ENCODE assay signal across 9 mouse cellular contexts in the genomic region with DNA sequence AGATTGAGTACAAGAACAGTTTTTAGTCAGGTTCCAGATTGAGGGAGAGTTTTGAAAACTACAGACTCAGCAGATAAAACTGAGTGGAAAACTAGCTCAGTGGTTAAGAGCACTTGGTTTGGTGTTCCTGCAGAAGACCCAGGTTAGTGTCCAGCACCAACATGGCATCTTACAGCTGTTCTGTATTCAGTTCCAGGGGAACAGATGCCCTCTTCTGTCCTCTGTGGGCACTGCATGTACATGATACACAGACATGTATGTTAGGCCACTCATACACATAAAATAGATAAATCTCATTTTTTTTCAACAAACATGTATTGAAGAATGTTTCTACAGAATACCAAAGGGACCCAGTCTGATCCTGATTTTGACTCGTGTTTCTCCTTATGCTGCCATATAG. TPM values are rescaled to one million over a fixed set of nuclear protein-coding genes. Genes with fewer than 3 reads are reported as not detected.
DNase-seq lines count a peak whose midpoint lies in the region; ATAC-seq and TF ChIP-seq lines count a peak whose summit lies in the region.
"Had no signal": no experiment of that assay in that cellular context is flagged by ENCODE, and none has a peak within 500 bp of the region (broad histone marks: within the 10 kb centered on the region; RNA-seq: fewer than 3 reads in every experiment).

No protein-coding gene starts in this region.

- H3K4me2 ChIP-seq in hindbrain, postnatal 0 days (ENCODE audit: low read depth, low read length) = no peak overlapping the region
- no peak overlapping the region for H3K4me2 ChIP-seq in hindbrain, embryonic 12.5 days (replicated peaks)
- no peak overlapping the region for H3K4me2 ChIP-seq in midbrain, embryonic 13.5 days (replicated peaks)
- H3K4me2 ChIP-seq: liver, embryonic 13.5 days had no signal

- no peak overlapping the region for H3K4me3 ChIP-seq in hindbrain, postnatal 0 days (ENCODE audit: low read length)
- H3K4me3 ChIP-seq in hindbrain, embryonic 12.5 days = no peak overlapping the region
- no peak overlapping the region for H3K4me3 ChIP-seq in midbrain, embryonic 13.5 days (replicated peaks)
- H3K4me3 ChIP-seq: liver, embryonic 13.5 days had no signal

- no peaks in the 10 kb centered on the region for H3K27me3 ChIP-seq in hindbrain, postnatal 0 days (ENCODE audit: insufficient read depth, low read length)
- no peaks in the 10 kb centered on the region for H3K27me3 ChIP-seq in hindbrain, embryonic 12.5 days
- no peaks in the 10 kb centered on the region for H3K27me3 ChIP-seq in midbrain, embryonic 13.5 days
- H3K27me3 ChIP-seq: liver, embryonic 13.5 days had no signal

- no peak for ATAC-seq in hindbrain, postnatal 0 days
- no peak for ATAC-seq in hindbrain, embryonic 12.5 days (ENCODE audit: low FRiP score)
- peak; percentile 54; the same call in 1 of the 2 replicates for ATAC-seq in granulocyte monocyte progenitor cell, adult 5-6 weeks (replicated peaks; ENCODE audit: poor library complexity, severe bottlenecking)
- ATAC-seq in megakaryocyte progenitor cell, adult 5-6 weeks (replicated peaks; ENCODE audit: poor library complexity) = peak; percentile 65
- no peak for ATAC-seq in midbrain, embryonic 13.5 days

- no peaks in the 10 kb centered on the region for H3K9me3 ChIP-seq in hindbrain, postnatal 0 days (ENCODE audit: low read length)
- H3K9me3 ChIP-seq in hindbrain, embryonic 12.5 days (replicated peaks) = no peaks in the 10 kb centered on the region
- H3K9me3 ChIP-seq in midbrain, embryonic 13.5 days = no peaks in the 10 kb centered on the region
- H3K9me3 ChIP-seq: liver, embryonic 13.5 days had no signal

- H3K27ac ChIP-seq in hindbrain, postnatal 0 days = no peak overlapping the region
- no peak overlapping the region for H3K27ac ChIP-seq in hindbrain, embryonic 12.5 days
- no peak overlapping the region for H3K27ac ChIP-seq in midbrain, embryonic 13.5 days
- H3K27ac ChIP-seq: liver, embryonic 13.5 days had no signal

- no peak overlapping the region for H3K9ac ChIP-seq in hindbrain, postnatal 0 days (replicated peaks; ENCODE audit: low read length)
- no peak overlapping the region for H3K9ac ChIP-seq in hindbrain, embryonic 12.5 days
- no peak overlapping the region for H3K9ac ChIP-seq in midbrain, embryonic 13.5 days (replicated peaks)
- H3K9ac ChIP-seq: liver, embryonic 13.5 days had no signal

- H3K4me1 ChIP-seq in hindbrain, postnatal 0 days (ENCODE audit: insufficient read depth, low read length) = peaks cover 4% of the 10 kb centered on the region; the same call in 1 of the 2 replicates
- peaks cover 9% of the 10 kb centered on the region; the same call in 1 of the 2 replicates for H3K4me1 ChIP-seq in hindbrain, embryonic 12.5 days
- peaks cover 7% of the 10 kb centered on the region; the same call in 1 of the 2 replicates for H3K4me1 ChIP-seq in midbrain, embryonic 13.5 days (replicated peaks)

- peak; percentile 40 for TF ChIP-seq CTCF in hindbrain, postnatal 0 days (IDR thresholded peaks at IDR 0.05; ENCODE audit: low read depth)

- no peaks in the 10 kb centered on the region for H3K36me3 ChIP-seq in hindbrain, postnatal 0 days (ENCODE audit: insufficient read depth, low read length)
- no peaks in the 10 kb centered on the region for H3K36me3 ChIP-seq in hindbrain, embryonic 12.5 days
- H3K36me3 ChIP-seq in midbrain, embryonic 13.5 days = no peaks in the 10 kb centered on the region
- H3K36me3 ChIP-seq: liver, embryonic 13.5 days had no signal

- 94% methylated on average over 1 of the region's 1 CpGs for WGBS in hindbrain, postnatal 0 days
- 75% methylated on average over 1 of the region's 1 CpGs for WGBS in hindbrain, embryonic 12.5 days
- 83% methylated on average over 1 of the region's 1 CpGs for whole genome bisulfite sequencing in midbrain, embryonic 13.5 days

- no peak for DNase-seq in hindbrain, postnatal 0 days (ENCODE audit: low spot score)
- DNase-seq in ES-CJ7 (ENCODE audit: low read depth, low spot score) = peak; percentile 42
- no peak for DNase-seq in urinary bladder, adult 18-20 months (ENCODE audit: low spot score in 2 of 2)
- DNase-seq in layer of hippocampus, postnatal 36 days = no peak
- DNase-seq: liver, embryonic 13.5 days had no signal

RNA-seq across cellular contexts. Expression of a gene that starts 40.3 kb away (rescaled TPM):
- total RNA-seq in hindbrain, postnatal 0 days (2014; rRNA removed) = 15.6 and 18.3 TPM in 2 replicates
- 71.4 and 76.4 TPM in 2 replicates for polyA plus RNA-seq in hindbrain, postnatal 0 days (2015; fragmentation: Nextera tagmentation; extraction: Ambion mirVana)
- 80.9 and 83.1 TPM in 2 replicates for polyA plus RNA-seq in hindbrain, embryonic 12.5 days (2016; fragmentation: Nextera tagmentation; extraction: Ambion mirVana)
- 6.2 and 10.2 TPM in 2 replicates for total RNA-seq in granulocyte monocyte progenitor cell, adult 5-6 weeks (2014; fragmentation: Nextera tagmentation)
- total RNA-seq in granulocyte monocyte progenitor cell, adult 5-6 weeks (2017) = 4.0 and 4.1 TPM in 2 replicates
- 3.4 and 3.7 TPM in 2 replicates for total RNA-seq in megakaryocyte progenitor cell, adult 5-6 weeks (2015)
- total RNA-seq in megakaryocyte progenitor cell, adult 5-6 weeks (2017) = 2.3 and 3.3 TPM in 2 replicates
- 68.1 and 79.1 TPM in 2 replicates for polyA plus RNA-seq in midbrain, embryonic 13.5 days (2015; fragmentation: Nextera tagmentation; extraction: Ambion mirVana)
- total RNA-seq in layer of hippocampus, postnatal 36 days (2021) = 100 to 1,000 TPM in 1 of 2 experiments, 10 to 100 TPM in 1; 95.2 to 111 TPM

RNA-seq across cellular contexts. Expression of a gene that starts 47.8 kb away (rescaled TPM):
- 0.29 and 1.0 TPM in 2 replicates for total RNA-seq in hindbrain, postnatal 0 days (2014; rRNA removed)
- 0.16 and 0.37 TPM in 2 replicates for polyA plus RNA-seq in hindbrain, postnatal 0 days (2015; fragmentation: Nextera tagmentation; extraction: Ambion mirVana)
- polyA plus RNA-seq in hindbrain, embryonic 12.5 days (2016; fragmentation: Nextera tagmentation; extraction: Ambion mirVana) = 0.12 TPM in 1 of 2 replicates, not detected in the other
- total RNA-seq in granulocyte monocyte progenitor cell, adult 5-6 weeks (2014; fragmentation: Nextera tagmentation) = not detected in 2 replicates
- total RNA-seq in granulocyte monocyte progenitor cell, adult 5-6 weeks (2017) = not detected in 2 replicates
- not detected in 2 replicates for total RNA-seq in megakaryocyte progenitor cell, adult 5-6 weeks (2015)
- not detected in 2 replicates for total RNA-seq in megakaryocyte progenitor cell, adult 5-6 weeks (2017)
- 0.12 TPM in 1 of 2 replicates, not detected in the other for polyA plus RNA-seq in midbrain, embryonic 13.5 days (2015; fragmentation: Nextera tagmentation; extraction: Ambion mirVana)
- under 1 TPM; 0.51 to 0.65 TPM for total RNA-seq in layer of hippocampus, postnatal 36 days (2021)
- polyA plus RNA-seq: liver, embryonic 13.5 days had no signal

Comparison
In these comparisons a context has a peak if more than half of its experiments do, and no peak if none do; other contexts are left out.
1. ATAC-seq: peak in granulocyte monocyte progenitor cell, adult 5-6 weeks (single experiment) and megakaryocyte progenitor cell, adult 5-6 weeks (single experiment); none in hindbrain, postnatal 0 days (single experiment), hindbrain, embryonic 12.5 days (single experiment) and midbrain, embryonic 13.5 days (single experiment).